Mouse (Mus musculus): Measurements from ENCODE around the gene Egfem1. TPM values are rescaled to one million over a fixed set of nuclear protein-coding genes. Genes with fewer than 3 reads are reported as not detected.

The Egfem1 gene
- total RNA-seq, 2 experiments from 2014 or later, result 22.0 to 27.1 TPM

GRCm38 (mm10) chr3:29132054-29132931 lies 50.5 kb downstream of the Egfem1 start:
- no peak for DNase-seq
- intact Hi-C loops (cut with DNase I), result no loop called here

GRCm38 (mm10) chr3:29134509-29134908 lies 52.7 kb downstream of the Egfem1 start:
- DNase-seq, result no peak
- intact Hi-C loops (cut with DNase I), result no loop called here

- DNase-seq, result no peak
- intact Hi-C loops (cut with DNase I), result no loop called here
These were observed 53.6 kb downstream of the Egfem1 start for GRCm38 (mm10) chr3:29135176-29136064.

- no peak for DNase-seq
- intact Hi-C loops (cut with DNase I), result no loop called here
These were observed 54.5 kb downstream of the Egfem1 start for GRCm38 (mm10) chr3:29136065-29136955.

- DNase-seq, result no peak
- intact Hi-C loops (cut with DNase I), result no loop called here
These were observed 86.6 kb downstream of the Egfem1 start for GRCm38 (mm10) chr3:29168401-29168800.

- DNase-seq, result no peak
- intact Hi-C loops (cut with DNase I), result no loop called here
These were observed 87.2 kb downstream of the Egfem1 start for GRCm38 (mm10) chr3:29169003-29169402.

- no peak for DNase-seq
These were observed 95.2 kb downstream of the Egfem1 start for GRCm38 (mm10) chr3:29176991-29177390.

GRCm38 (mm10) chr3:29182988-29183387 lies 101.2 kb downstream of the Egfem1 start:
- no peak for DNase-seq
- intact Hi-C loops (cut with DNase I), result no loop called here

More at GRCm38 (mm10) chr3:29176991-29177390, 95.2 kb downstream of the Egfem1 start:
- intact Hi-C loops (cut with DNase I), result no loop called here

- DNase-seq, result no peak
- intact Hi-C loops (cut with DNase I), result no loop called here
These were observed 101.9 kb downstream of the Egfem1 start for GRCm38 (mm10) chr3:29183615-29184198.

GRCm38 (mm10) chr3:29184486-29185241 lies 102.8 kb downstream of the Egfem1 start:
- DNase-seq, result no peak

GRCm38 (mm10) chr3:29190263-29190662 lies 108.4 kb downstream of the Egfem1 start:
- intact Hi-C loops (cut with DNase I), result no loop called here

More at GRCm38 (mm10) chr3:29184486-29185241, 102.8 kb downstream of the Egfem1 start:
- intact Hi-C loops (cut with DNase I), result no loop called here

GRCm38 (mm10) chr3:29197727-29198512 lies 116.1 kb downstream of the Egfem1 start:
- no peak for DNase-seq
- intact Hi-C loops (cut with DNase I), result no loop called here

More at GRCm38 (mm10) chr3:29190263-29190662, 108.4 kb downstream of the Egfem1 start:
- no peak for DNase-seq

GRCm38 (mm10) chr3:29200601-29201000 lies 118.8 kb downstream of the Egfem1 start:
- intact Hi-C loops (cut with DNase I), result no loop called here
- peak; percentile 50 for DNase-seq

- intact Hi-C loops (cut with DNase I), result no loop called here
- no peak for DNase-seq
These were observed 120.7 kb downstream of the Egfem1 start for GRCm38 (mm10) chr3:29202536-29202935.

- DNase-seq, result no peak
These were observed 140.6 kb downstream of the Egfem1 start for GRCm38 (mm10) chr3:29222414-29222813.

GRCm38 (mm10) chr3:29229712-29230111 lies 147.9 kb downstream of the Egfem1 start:
- intact Hi-C loops (cut with DNase I), result no loop called here
- DNase-seq, result peak; percentile 2

More at GRCm38 (mm10) chr3:29222414-29222813, 140.6 kb downstream of the Egfem1 start:
- intact Hi-C loops (cut with DNase I), result no loop called here

- intact Hi-C loops (cut with DNase I), result no loop called here
- DNase-seq, result no peak
These were observed 153.7 kb downstream of the Egfem1 start for GRCm38 (mm10) chr3:29235477-29235876.

GRCm38 (mm10) chr3:29236517-29236916 lies 154.7 kb downstream of the Egfem1 start:
- intact Hi-C loops (cut with DNase I), result no loop called here
- DNase-seq, result no peak

Measured in left cerebral cortex, postnatal 4 days (tissue).